Mouse (Mus musculus): ENCODE measurements around the gene Slc2a9.

DNA sequence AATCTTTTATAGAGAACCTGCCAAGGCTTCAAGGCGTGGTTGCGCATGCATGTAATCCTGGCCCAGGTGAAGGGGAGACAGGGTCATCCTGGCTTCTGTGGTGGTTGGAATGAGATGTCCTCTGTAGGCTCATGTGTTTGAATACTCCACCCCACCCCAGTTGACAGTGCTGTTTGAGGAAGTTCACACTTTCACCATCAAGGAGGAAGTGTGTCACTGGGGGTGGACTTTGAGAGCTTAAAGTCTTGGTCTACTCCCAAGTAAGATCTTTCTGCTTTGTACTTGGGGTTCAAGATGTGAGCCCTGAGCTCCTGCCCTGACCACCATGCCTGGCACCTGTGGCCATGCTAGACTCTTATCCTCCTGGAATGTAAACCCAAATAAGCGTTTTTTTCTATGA, 100.7 kb downstream of the Slc2a9 start:
- TF ChIP-seq EP300 (optimal IDR thresholded peaks at IDR 0.05) (no peak), CTCF (IDR thresholded peaks at IDR 0.05; ENCODE audit: low read depth) (no peak)
